Mouse (Mus musculus): ENCODE data around the gene Bnip2. TPM values are rescaled to one million over a fixed set of nuclear protein-coding genes. Genes with fewer than 3 reads are reported as not detected.

Bnip2 gene
- polyA plus RNA-seq (2015; fragmentation: Nextera tagmentation; extraction: Ambion mirVana) = 86.8 and 98.3 TPM in 2 replicates

DNA sequence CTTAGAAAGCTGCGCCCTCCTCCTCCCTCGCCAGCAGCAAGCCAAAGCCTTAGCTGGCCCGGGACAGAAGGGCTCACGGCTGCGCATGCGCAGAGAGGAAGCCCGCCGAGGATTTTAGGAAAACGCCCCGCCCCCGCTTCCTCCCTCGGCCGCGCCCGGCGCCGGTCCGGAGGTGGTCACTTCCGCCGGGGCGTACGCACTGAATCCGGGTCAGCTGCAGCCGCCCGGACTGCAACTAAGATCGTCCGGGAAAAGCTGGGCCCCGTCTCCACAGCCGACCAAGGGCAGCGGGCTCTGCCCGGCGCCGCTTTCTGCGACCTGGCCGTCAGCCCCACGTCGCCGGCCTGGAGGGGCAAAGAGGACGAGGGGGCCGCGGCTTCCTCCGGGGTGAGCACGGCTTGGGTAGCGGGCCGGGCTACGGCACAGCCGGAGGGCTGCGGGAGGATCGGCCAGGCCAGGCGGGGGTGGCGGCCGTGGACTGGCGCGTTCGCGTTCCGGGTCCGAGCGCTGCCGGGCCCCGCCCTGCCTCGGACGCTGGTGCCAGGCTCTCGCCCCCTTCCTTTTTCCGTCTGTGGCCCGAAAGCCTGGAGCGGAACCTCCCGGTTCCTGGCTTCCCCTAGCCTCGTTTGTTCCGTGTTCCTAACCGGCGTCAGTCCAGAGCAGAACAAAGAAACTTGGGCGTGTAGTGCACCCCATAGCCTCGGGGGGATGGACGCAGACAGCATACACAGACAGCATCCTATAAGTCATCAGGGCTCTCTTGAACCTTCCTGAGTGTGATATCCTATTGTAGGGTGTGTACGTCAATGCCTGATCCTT is at the start of gene Bnip2:
Gene Bnip2, plus strand, starts transcription at position 164 of the 819 bp plus-strand sequence.
- H3K4me2 ChIP-seq (ENCODE audit: low read depth, low read length) = peak within 1 kb of the TSS; percentile 72
- peaks cover 39% of the 10 kb centered on the region for H3K4me1 ChIP-seq (ENCODE audit: control insufficient read depth, insufficient read depth, low read length)
- ATAC-seq (ENCODE audit: insufficient read depth, low FRiP score) = peak; percentile 94
- H3K27ac ChIP-seq (ENCODE audit: low read length) = peak within 1 kb of the TSS; percentile 99
- no peaks in the 10 kb centered on the region for H3K9me3 ChIP-seq (replicated peaks; ENCODE audit: control insufficient read depth, low read length)
- H3K4me3 ChIP-seq (replicated peaks; ENCODE audit: low read length) = peak within 1 kb of the TSS; percentile 100
- H3K27me3 ChIP-seq (ENCODE audit: control insufficient read depth, insufficient read depth, low read length) = no peaks in the 10 kb centered on the region
- no peaks in the 10 kb centered on the region for H3K36me3 ChIP-seq (ENCODE audit: control insufficient read depth, insufficient read depth, low read length)
- WGBS = under 1% methylated on average over 70 of the region's 76 CpGs
- H3K9ac ChIP-seq (ENCODE audit: low read length) = peak within 1 kb of the TSS; percentile 100

DNA sequence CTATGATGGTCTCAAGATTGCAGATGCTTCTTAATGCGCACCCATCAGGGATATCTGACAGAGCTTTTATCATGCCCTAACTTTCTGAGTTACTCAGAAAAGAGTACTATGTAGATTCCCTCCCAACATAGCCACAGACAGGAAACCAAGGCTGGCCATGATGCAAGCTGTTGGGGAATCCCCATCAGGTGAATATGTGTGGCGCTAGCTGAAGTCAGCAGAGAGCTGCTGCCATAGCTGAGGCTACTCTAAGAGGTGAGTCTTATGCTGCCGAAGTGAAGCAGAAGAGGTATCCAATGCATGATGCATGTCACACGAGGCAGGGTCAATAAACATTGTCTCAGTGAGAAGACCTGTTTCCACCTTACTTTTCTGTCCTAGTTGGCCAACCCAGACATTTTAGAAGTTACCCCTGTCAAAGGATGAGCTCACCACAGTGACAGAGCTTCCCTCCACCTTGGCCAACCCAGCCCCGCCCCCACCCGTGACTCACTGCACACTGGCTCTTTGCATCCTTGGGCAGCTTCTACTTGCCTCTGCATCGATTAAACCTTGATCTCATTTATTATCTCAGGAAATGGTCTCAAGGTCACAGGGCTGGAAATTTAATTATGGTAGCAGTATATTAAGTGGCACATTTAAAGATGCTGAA is 48.3 kb upstream of the Bnip2 start:
- Histone ChIP-seq H3K4me3 (replicated peaks; ENCODE audit: low read length) (no peak overlapping the region), H3K27ac (ENCODE audit: low read length) (no peak overlapping the region), H3K4me2 (ENCODE audit: low read depth, low read length) (no peak overlapping the region), H3K36me3 (ENCODE audit: control insufficient read depth, insufficient read depth, low read length) (no peaks in the 10 kb centered on the region), H3K9ac (ENCODE audit: low read length) (no peak overlapping the region), H3K9me3 (replicated peaks; ENCODE audit: control insufficient read depth, low read length) (no peaks in the 10 kb centered on the region), H3K4me1 (ENCODE audit: control insufficient read depth, insufficient read depth, low read length) (no peaks in the 10 kb centered on the region), H3K27me3 (ENCODE audit: control insufficient read depth, insufficient read depth, low read length) (no peaks in the 10 kb centered on the region)
- WGBS = 79% methylated on average over 7 of the region's 7 CpGs
- ATAC-seq (ENCODE audit: insufficient read depth, low FRiP score) = no peak

DNA sequence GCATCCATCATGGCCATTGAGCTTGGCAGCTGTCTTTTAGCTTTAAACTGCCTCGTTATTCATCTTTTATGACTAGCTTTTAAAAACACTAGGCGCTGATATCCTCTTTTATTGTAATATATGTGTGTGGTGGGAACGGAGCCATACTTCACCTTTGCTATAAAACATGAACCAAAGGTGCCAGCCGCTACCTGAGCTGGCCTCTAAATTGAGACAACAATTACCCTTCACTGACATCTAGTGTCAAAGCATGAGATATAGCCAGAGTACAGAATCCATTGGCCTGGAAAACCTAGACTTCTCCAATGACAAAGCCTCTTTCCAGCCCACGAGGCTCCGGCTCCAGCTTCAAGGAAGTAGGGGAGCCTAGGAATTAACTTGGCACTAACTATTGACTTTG is 47.7 kb upstream of the Bnip2 start:
- H3K4me1 ChIP-seq (ENCODE audit: control insufficient read depth, insufficient read depth, low read length) = no peaks in the 10 kb centered on the region
- H3K9ac ChIP-seq (ENCODE audit: low read length) = no peak overlapping the region
- no peaks in the 10 kb centered on the region for H3K36me3 ChIP-seq (ENCODE audit: control insufficient read depth, insufficient read depth, low read length)
- no peak overlapping the region for H3K4me2 ChIP-seq (ENCODE audit: low read depth, low read length)
- H3K9me3 ChIP-seq (replicated peaks; ENCODE audit: control insufficient read depth, low read length) = no peaks in the 10 kb centered on the region
- no peak overlapping the region for H3K27ac ChIP-seq (ENCODE audit: low read length)
- H3K4me3 ChIP-seq (replicated peaks; ENCODE audit: low read length) = no peak overlapping the region
- ATAC-seq (ENCODE audit: insufficient read depth, low FRiP score) = no peak
- no peaks in the 10 kb centered on the region for H3K27me3 ChIP-seq (ENCODE audit: control insufficient read depth, insufficient read depth, low read length)
- 72% methylated on average over 6 of the region's 6 CpGs for WGBS

DNA sequence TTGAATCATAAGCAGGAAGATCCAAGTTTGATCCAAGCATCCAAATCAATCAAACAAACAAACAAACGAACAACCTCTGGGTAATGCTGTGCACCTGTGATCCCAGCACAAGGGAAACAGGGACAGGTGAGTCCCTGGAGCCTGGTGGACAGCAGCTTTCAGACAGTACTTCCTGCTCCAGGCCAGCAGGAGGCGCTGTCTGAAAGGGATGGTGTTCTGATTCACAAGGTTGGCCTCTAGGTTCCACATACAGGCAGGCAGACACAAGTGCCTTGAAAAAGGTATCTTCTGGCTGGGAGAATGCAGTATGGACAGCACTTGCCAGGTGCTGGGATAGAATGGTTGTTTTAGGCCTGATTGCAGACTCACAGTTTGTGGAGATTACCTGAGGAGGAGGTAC is 40.3 kb upstream of the Bnip2 start:
- Histone ChIP-seq H3K27ac (ENCODE audit: low read length) (no peak overlapping the region), H3K4me2 (ENCODE audit: low read depth, low read length) (no peak overlapping the region), H3K4me1 (ENCODE audit: control insufficient read depth, insufficient read depth, low read length) (no peaks in the 10 kb centered on the region), H3K4me3 (replicated peaks; ENCODE audit: low read length) (no peak overlapping the region), H3K9ac (ENCODE audit: low read length) (no peak overlapping the region), H3K27me3 (ENCODE audit: control insufficient read depth, insufficient read depth, low read length) (no peaks in the 10 kb centered on the region), H3K9me3 (replicated peaks; ENCODE audit: control insufficient read depth, low read length) (no peaks in the 10 kb centered on the region), H3K36me3 (ENCODE audit: control insufficient read depth, insufficient read depth, low read length) (no peaks in the 10 kb centered on the region)
- ATAC-seq (ENCODE audit: insufficient read depth, low FRiP score) = no peak
- 13% methylated on average over 2 of the region's 2 CpGs for WGBS

DNA sequence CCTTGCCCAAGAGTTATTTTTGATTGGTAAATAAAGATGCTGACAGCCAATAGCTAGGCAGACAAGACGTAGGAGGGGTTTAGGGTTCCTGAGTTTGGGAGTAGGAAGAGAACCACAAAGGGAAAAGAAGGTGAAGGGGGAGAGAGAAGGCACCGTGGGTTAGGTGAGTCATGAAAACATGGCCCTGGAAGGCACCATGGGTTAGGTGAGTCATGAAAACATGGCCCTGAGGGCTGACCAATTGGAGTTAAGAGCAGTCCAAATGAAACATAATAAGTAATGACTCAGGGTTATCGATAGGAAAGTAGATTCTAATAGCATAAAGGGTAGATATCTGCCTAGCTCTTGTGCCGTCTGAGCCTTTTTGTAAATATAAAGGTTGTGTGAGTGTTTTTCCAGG is 39.6 kb upstream of the Bnip2 start:
- Histone ChIP-seq H3K36me3 (ENCODE audit: control insufficient read depth, insufficient read depth, low read length) (no peaks in the 10 kb centered on the region), H3K27ac (ENCODE audit: low read length) (no peak overlapping the region), H3K9ac (ENCODE audit: low read length) (no peak overlapping the region), H3K4me3 (replicated peaks; ENCODE audit: low read length) (no peak overlapping the region), H3K4me1 (ENCODE audit: control insufficient read depth, insufficient read depth, low read length) (no peaks in the 10 kb centered on the region), H3K9me3 (replicated peaks; ENCODE audit: control insufficient read depth, low read length) (no peaks in the 10 kb centered on the region), H3K4me2 (ENCODE audit: low read depth, low read length) (no peak overlapping the region), H3K27me3 (ENCODE audit: control insufficient read depth, insufficient read depth, low read length) (no peaks in the 10 kb centered on the region)
- ATAC-seq (ENCODE audit: insufficient read depth, low FRiP score) = no peak; the same call in 1 of the 2 replicates
- 63% methylated on average over 4 of the region's 4 CpGs for WGBS

DNA sequence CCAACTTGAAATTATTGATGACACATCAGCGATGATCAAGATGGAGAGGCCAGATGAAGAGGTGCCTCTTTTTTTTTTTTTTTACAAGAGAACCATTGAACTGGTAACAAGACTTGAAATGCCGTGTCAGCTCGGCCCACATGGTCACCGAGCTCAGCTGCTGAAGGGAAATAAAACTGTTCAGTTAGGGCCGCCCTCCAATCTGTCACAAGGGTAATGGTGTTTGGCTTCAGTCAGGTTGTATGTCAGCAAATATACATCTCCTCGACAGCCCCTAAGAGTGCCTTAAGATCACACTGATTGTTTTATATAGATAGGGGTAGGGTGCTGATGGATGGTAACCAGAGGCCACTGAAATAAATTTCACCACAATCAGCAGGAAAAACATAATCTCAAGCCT is 28.3 kb upstream of the Bnip2 start:
- no peak overlapping the region for H3K9ac ChIP-seq (ENCODE audit: low read length)
- no peaks in the 10 kb centered on the region for H3K36me3 ChIP-seq (ENCODE audit: control insufficient read depth, insufficient read depth, low read length)
- no peak overlapping the region for H3K27ac ChIP-seq (ENCODE audit: low read length)
- 65% methylated on average over 6 of the region's 6 CpGs for WGBS
- ATAC-seq (ENCODE audit: insufficient read depth, low FRiP score) = no peak
- no peaks in the 10 kb centered on the region for H3K9me3 ChIP-seq (replicated peaks; ENCODE audit: control insufficient read depth, low read length)
- H3K27me3 ChIP-seq (ENCODE audit: control insufficient read depth, insufficient read depth, low read length) = no peaks in the 10 kb centered on the region
- no peak overlapping the region for H3K4me2 ChIP-seq (ENCODE audit: low read depth, low read length)
- no peak overlapping the region for H3K4me3 ChIP-seq (replicated peaks; ENCODE audit: low read length)
- H3K4me1 ChIP-seq (ENCODE audit: control insufficient read depth, insufficient read depth, low read length) = no peaks in the 10 kb centered on the region

DNA sequence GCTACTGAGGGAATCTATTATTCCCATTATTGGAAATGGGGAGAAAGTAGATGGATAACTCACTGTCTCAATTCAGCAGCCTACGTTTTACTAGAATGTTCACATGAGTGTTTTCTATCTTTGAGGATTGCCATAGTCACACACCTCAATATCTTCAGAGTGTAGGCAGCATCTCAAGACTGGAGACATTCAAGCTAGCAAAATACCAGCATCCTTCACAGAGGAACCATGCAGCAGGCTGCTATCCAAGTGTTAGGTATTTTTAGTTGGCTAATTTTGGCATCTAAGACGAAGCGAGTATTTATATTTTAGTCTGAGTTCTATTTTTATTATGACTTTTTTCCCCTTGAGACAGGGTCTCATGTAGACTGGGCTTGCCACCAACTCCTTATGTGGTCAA is 24.9 kb upstream of the Bnip2 start:
- H3K27ac ChIP-seq (ENCODE audit: low read length) = no peak overlapping the region
- H3K9ac ChIP-seq (ENCODE audit: low read length) = no peak overlapping the region
- H3K4me2 ChIP-seq (ENCODE audit: low read depth, low read length) = no peak overlapping the region
- no peaks in the 10 kb centered on the region for H3K9me3 ChIP-seq (replicated peaks; ENCODE audit: control insufficient read depth, low read length)
- no peak overlapping the region for H3K4me3 ChIP-seq (replicated peaks; ENCODE audit: low read length)
- no peaks in the 10 kb centered on the region for H3K36me3 ChIP-seq (ENCODE audit: control insufficient read depth, insufficient read depth, low read length)
- no peaks in the 10 kb centered on the region for H3K27me3 ChIP-seq (ENCODE audit: control insufficient read depth, insufficient read depth, low read length)
- no peaks in the 10 kb centered on the region for H3K4me1 ChIP-seq (ENCODE audit: control insufficient read depth, insufficient read depth, low read length)
- ATAC-seq (ENCODE audit: insufficient read depth, low FRiP score) = no peak
- 64% methylated on average over 3 of the region's 3 CpGs for WGBS

DNA sequence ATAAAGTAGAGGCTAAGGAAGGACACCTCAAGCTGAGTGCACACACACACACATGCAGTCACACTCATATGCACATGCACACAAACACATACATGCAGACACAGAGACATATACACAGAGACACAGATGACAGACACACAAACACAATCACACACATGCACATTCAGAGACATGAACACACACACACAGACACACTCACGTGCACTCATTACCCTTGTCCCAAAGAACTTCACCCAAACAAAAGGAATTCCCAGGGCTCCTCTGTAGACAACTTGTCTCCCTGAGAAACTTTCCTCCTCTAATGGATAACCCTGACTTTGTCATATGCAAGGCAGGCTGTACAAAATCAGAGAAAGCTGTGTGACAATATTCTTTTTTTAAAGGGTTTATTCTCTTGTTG is 3.7 kb upstream of the Bnip2 start:
- WGBS = 65% methylated on average over 1 of the region's 1 CpGs
- H3K27ac ChIP-seq (ENCODE audit: low read length) = no peak overlapping the region
- H3K4me2 ChIP-seq (ENCODE audit: low read depth, low read length) = no peak overlapping the region
- no peaks in the 10 kb centered on the region for H3K36me3 ChIP-seq (ENCODE audit: control insufficient read depth, insufficient read depth, low read length)
- no peaks in the 10 kb centered on the region for H3K9me3 ChIP-seq (replicated peaks; ENCODE audit: control insufficient read depth, low read length)
- ATAC-seq (ENCODE audit: insufficient read depth, low FRiP score) = no peak
- no peaks in the 10 kb centered on the region for H3K27me3 ChIP-seq (ENCODE audit: control insufficient read depth, insufficient read depth, low read length)
- H3K9ac ChIP-seq (ENCODE audit: low read length) = no peak overlapping the region
- H3K4me3 ChIP-seq (replicated peaks; ENCODE audit: low read length) = no peak overlapping the region
- peaks cover 7% of the 10 kb centered on the region; the same call in 1 of the 2 replicates for H3K4me1 ChIP-seq (ENCODE audit: control insufficient read depth, insufficient read depth, low read length)

DNA sequence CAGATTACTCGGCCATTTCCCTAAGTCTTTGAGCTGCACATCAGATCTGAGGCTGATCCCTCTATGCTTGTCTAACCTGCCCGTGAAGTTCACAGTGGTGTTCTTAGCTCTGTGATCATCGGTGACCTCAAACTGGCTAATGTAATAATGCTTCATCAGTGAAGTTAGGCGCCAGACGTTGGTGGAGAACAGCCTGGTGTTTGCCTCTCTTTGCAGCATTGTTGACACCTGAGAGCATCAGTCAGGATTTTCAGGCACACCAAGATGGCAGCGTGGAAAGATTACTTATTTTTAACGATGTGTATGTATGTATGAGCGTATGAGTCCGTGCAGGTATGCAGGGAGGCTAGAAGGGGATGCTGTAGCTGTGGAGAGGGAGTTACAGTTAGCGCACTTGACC is 3.2 kb upstream of the Bnip2 start:
- WGBS = 71% methylated on average over 10 of the region's 10 CpGs
- Histone ChIP-seq H3K4me2 (ENCODE audit: low read depth, low read length) (no peak overlapping the region), H3K27ac (ENCODE audit: low read length) (no peak overlapping the region), H3K36me3 (ENCODE audit: control insufficient read depth, insufficient read depth, low read length) (no peaks in the 10 kb centered on the region), H3K27me3 (ENCODE audit: control insufficient read depth, insufficient read depth, low read length) (no peaks in the 10 kb centered on the region), H3K9ac (ENCODE audit: low read length) (no peak overlapping the region), H3K4me3 (replicated peaks; ENCODE audit: low read length) (no peak overlapping the region), H3K9me3 (replicated peaks; ENCODE audit: control insufficient read depth, low read length) (no peaks in the 10 kb centered on the region), H3K4me1 (ENCODE audit: control insufficient read depth, insufficient read depth, low read length) (peaks cover 12% of the 10 kb centered on the region; the same call in 1 of the 2 replicates)
- no peak for ATAC-seq (ENCODE audit: insufficient read depth, low FRiP score)
